Mouse (Mus musculus) lung, postnatal 0 days (tissue): ENCODE results near the gene B3glct.

ENCODE experiments used
- CTCF ChIP-seq: IDR thresholded peaks from 2 replicates; pipeline ENCODE4 v1.5.1; 2016; ENCODE audit warnings: antibody characterized with exemption, mild to moderate bottlenecking
- EP300 ChIP-seq: IDR thresholded peaks from 2 replicates; pipeline ENCODE4 v1.6.1; 2016; ENCODE audit warnings: antibody characterized with exemption, mild to moderate bottlenecking, control low read depth

DNA sequence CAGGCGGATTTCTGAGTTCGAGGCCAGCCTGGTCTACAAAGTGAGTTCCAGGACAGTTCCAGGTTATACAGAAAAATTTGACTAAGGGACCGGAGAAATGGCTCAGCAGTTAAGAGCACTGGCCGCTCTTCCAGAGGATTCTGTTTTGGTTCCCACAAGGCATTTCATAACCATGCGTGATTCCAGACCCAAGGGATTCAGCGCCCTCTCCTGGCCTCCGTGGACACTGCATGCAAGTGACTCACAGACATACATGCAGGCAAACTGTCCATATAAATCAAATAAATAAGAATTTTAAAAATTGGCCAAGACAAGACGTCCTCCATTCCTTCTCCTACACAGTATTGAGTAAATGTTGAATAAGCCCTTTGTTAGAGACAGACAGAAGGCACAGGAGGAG, 53.7 kb downstream of the B3glct start:
- TF ChIP-seq CTCF (no peak), EP300 (no peak)
